Mouse (Mus musculus) mouse embryonic stem cell (cell line): ENCODE data around the gene Nolc1.

ENCODE experiments used
- in situ Hi-C, 2 experiments: fragments of 300-500 bp; cut with MboI; formaldehyde crosslinking; loops; 1 replicate in 1 of 2; 3 replicates in 1 of 2; pipeline ENCODE4 v1.14.3; 2019 to 2020; ENCODE audit warnings: low sequenced_read_pairs in 2 of 2, low pct_unique_long_range_greater_than_20kb in 1 of 2, mixed read lengths in 1 of 2; ENCODE audit not compliant: unreplicated experiment in 1 of 2

Gene Nolc1

GRCm38 (mm10) chr19:46041299-46041932 lies 34.2 kb upstream of the Nolc1 start:
- in situ Hi-C loops: no loop called here

DNA sequence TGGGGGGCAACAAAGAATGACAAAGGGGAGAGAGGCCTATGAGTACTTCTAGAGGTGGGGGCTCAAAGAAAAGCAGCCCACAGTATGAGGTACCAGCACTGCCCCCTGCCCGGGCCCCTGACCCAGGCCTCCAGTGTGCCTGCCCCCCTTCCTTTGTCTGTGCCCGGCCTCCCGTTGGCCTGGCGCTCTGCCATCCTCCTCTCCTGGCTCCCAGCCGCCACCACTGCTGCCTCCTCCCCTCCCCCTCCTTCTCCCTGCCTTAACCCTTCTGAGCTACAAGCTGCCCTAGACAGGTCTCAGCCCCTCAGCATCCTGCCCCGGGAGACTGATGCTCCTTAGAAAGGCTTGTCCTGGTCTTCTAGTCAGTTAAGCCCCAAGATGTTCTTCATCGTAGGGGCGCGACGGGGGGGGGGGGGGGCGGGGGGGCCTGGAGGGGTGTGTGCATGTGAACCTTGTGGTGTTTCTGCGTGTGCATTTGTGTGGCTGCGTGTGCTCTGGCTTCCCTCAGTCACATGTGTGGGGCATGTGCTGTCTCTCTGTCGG lies 33.7 kb upstream of the Nolc1 start:
- in situ Hi-C loops: no loop called here

- in situ Hi-C loops: no loop called here
Observed at GRCm38 (mm10) chr19:46042476-46043011, 33.1 kb upstream of the Nolc1 start.

DNA sequence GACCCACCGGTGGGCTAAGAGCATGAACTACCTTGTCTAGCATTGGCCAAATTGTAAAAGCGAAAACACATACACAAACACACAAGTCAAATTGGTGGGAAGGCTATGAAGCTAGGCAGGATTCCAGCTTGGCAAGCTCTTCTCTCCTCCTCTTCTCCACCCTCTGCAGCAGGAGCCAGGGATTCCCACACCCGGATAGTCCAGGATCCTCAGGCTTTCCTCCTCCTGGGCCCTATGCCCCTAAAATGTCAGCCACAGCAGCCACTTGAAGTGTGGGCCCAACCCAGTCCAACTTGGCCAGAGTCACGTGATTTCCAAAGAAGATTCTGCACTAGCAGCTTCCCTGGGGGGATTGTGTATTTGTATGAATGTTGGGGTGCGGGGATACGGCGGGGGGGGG lies 32.3 kb upstream of the Nolc1 start:
- in situ Hi-C loops: no loop called here

- in situ Hi-C loops: no loop called here
Observed at GRCm38 (mm10) chr19:46044271-46044992, 31.2 kb upstream of the Nolc1 start, which contains the start of gene Pprc1. Gene Pprc1 (plus strand): TSS chr19:46044886.

DNA sequence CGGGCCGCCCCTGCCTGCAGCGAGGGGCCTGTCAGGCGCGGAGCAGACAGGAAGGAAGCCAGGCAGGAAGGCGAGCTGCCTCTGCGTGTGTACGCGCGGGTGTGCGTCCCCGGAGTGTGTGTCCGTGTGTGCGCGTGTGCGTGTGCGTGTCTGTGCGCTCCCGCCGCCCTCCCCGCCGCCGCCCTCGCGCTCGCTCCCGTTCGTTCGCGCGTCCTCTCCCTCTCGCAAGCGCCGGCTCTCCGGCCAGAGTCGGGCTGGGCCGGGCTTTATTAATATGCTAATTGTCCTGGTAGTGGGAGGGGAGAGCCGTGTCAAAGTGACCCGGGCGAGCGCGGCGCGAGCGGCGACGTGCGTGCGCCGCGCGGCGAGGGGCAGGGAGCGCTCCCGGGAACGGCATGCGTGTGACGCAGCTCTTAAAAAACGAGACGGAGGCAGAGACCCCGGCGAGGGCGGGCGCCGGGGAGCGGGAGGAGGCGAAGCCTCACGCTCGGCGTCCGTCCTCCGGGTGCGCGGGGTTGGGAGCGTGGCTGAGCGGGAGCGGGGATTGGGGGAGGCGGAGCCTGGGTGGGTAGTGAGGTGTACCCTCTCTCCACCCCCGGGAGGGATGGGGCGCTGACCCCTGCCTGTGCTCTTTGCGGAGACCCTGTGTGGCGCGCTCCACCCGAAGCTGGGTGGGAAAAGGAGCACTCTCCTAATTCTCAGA lies 30.5 kb upstream of the Nolc1 start, which contains the start of gene Ldb1:
Gene Ldb1, minus strand, starts transcription at position 222 of the 703 bp plus-strand sequence.
- in situ Hi-C loops: no loop called here

DNA sequence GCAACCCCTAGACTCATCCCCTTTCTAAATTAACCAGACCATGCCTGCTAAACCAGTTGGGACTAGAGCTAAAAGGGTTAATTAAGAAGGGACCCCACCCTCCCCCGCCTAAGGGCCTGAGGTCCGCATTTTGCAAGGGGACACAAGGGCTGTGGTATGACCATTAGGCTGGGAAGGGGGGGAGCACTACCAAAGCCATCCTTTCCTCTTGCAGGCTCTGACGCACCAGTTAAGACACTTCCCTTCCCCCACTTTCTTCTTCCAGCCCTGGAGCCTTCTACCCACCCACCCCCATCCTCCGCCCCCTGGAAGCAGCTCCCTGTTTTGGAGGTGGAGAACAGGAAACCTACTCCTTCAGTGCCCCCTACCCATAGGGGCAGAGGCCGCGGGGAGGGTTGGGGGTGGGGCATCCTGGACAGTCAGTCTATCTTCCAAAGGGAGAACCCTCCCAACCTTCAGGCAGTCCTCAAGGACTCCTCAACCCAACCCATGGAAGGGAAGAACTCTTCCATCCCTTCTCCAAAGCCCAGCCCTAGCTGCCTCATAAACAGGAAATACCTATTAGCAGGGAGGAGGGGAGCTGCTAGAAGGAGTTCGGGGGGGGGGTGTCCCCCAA lies 29.9 kb upstream of the Nolc1 start:
- in situ Hi-C loops: no loop called here

DNA sequence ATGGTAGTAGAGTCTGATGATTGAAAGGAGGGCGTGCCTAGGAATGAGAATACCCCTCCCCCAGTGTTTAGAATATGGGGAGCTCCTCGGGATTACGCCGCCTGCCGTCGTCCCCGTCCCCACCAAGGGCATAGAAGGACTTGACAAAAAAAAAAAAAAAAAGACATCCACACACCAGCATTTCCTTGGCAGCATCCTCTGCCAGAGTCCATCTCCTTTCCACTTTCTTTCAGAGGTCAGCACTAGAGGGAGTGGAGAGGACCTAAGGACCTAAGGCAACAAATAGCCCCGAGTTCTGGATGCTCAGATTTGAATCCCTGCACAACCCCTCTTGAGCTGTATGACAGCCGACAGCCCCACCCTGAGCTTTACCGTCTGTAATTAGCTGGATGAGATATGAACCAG lies 29.0 kb upstream of the Nolc1 start:
- in situ Hi-C loops: no loop called here

GRCm38 (mm10) chr19:46047426-46047825 lies 28.2 kb upstream of the Nolc1 start:
- in situ Hi-C loops: no loop called here

DNA sequence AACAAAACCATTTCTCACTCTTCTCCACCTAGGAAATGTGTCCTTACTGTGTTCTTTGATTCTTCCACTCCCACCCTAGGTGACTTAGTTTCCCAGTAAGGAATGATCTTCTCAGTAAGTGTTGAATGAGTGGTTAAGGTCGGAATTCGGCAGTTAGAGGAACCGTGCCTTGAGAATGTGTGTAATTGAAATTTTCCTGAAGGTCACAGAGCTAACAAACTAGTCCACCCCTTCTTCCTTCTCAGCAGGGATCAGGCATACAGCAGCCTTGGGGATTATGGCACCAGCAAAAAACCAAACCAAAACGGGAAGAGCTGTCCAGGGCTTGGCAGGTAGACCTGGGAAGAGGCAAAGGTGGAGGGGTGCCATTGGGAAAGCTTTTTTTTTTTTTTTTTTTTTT lies 26.5 kb upstream of the Nolc1 start:
- in situ Hi-C loops: no loop called here

- in situ Hi-C loops: no loop called here
Observed at GRCm38 (mm10) chr19:46050462-46050861, 25.2 kb upstream of the Nolc1 start.

- in situ Hi-C loops: no loop called here
Observed at GRCm38 (mm10) chr19:46055752-46056387, 19.8 kb upstream of the Nolc1 start.

- in situ Hi-C loops: no loop called here
Observed at GRCm38 (mm10) chr19:46056388-46056946, 19.2 kb upstream of the Nolc1 start.

- in situ Hi-C loops: no loop called here
Observed at GRCm38 (mm10) chr19:46056947-46057607, 18.6 kb upstream of the Nolc1 start.

GRCm38 (mm10) chr19:46058466-46058865 lies 17.2 kb upstream of the Nolc1 start:
- in situ Hi-C loops: no loop called here

GRCm38 (mm10) chr19:46060845-46061244 lies 14.8 kb upstream of the Nolc1 start:
- in situ Hi-C loops: no loop called here

DNA sequence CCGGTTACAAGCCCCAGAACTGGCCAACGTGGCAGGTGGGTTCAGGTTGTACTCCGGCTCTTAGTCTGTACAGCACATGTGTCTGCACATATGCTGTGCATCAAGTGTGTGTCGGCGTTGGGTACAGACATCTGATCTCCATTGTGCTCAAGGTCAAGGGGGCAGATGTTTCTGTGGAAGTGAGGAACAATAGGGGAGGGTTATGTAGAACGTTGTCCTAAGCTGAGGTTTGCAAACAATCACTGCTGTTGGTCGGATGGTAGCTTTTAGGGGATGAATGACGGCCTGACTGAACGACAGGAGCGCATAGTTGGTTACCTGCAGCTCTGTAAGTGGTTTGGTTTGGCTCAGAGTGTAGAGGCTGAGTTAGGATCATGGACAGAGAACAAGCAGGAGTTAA lies 7.6 kb upstream of the Nolc1 start:
- in situ Hi-C loops: no loop called here
